Mouse (Mus musculus): ENCODE data around the gene Arl4a. TPM values are rescaled to one million over a fixed set of nuclear protein-coding genes. Genes with fewer than 3 reads are reported as not detected.

The Arl4a gene
- polyA plus RNA-seq, 2 experiments, result 39.5 to 91.3 TPM

DNA sequence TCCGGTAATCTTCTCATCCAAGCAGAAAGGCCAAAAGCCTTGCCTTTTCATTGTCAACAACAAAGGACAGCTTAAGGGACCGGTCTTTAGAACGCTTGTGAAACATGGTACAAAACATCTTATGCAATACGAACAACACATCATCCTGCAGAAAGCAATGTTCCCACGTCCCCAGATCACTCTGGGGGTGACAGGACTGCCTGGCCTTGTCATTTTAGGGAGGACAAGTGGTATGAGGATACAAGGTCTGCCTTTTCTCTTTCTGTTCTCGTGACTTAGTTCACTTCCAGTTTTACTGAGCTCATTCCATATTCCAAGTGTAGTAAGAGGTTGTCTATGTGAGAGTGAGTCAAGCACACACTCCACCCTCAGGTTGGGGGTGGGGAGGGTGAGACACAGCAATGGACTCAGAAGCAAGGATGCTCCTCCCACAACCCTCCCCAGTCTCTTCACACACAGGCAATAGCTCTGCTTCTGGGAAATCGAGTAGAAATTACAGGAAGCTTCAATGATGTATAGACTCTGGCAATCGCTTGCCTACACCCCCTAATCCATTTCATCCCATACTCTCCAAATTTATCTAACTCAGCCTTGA, 59.7 kb downstream of the Arl4a start:
- ATAC-seq (ENCODE audit: insufficient read depth) (0 out of 2 replicates have a peak, but pooled peaks have one; percentile 33), DNase-seq (ENCODE audit: low read depth in 3 of 3, low spot score in 3 of 3) (peak in 1 of 3 experiments; percentile 4)
- Histone ChIP-seq H3K27ac (no peak overlapping the region), H3K36me3 (replicated peaks; ENCODE audit: control insufficient read depth, insufficient read depth, low read depth) (no peaks in the 10 kb centered on the region), H3K4me1 (replicated peaks; ENCODE audit: control insufficient read depth in 2 of 2, insufficient read depth in 2 of 2, low read length in 1 of 2) (no peaks in the 10 kb centered on the region), H3K4me3 (ENCODE audit: insufficient read depth in 1 of 2, low read depth in 2 of 2, low read length in 2 of 2) (no peak overlapping the region), H3K4me2 (ENCODE audit: low read depth) (no peak overlapping the region), H3K9me3 (ENCODE audit: control insufficient read depth, low read length) (no peaks in the 10 kb centered on the region), H3K9ac (replicated peaks) (no peak overlapping the region), H3K27me3 (ENCODE audit: control insufficient read depth, insufficient read depth, low read length) (no peaks in the 10 kb centered on the region)
- 61% methylated on average over 8 of the region's 8 CpGs for WGBS (ENCODE audit: insufficient replicate concordance)
- TF ChIP-seq EP300 (IDR thresholded peaks at IDR 0.05; ENCODE audit: low read depth) (no peak), CTCF (IDR thresholded peaks at IDR 0.05; ENCODE audit: low read depth) (no peak)

DNA sequence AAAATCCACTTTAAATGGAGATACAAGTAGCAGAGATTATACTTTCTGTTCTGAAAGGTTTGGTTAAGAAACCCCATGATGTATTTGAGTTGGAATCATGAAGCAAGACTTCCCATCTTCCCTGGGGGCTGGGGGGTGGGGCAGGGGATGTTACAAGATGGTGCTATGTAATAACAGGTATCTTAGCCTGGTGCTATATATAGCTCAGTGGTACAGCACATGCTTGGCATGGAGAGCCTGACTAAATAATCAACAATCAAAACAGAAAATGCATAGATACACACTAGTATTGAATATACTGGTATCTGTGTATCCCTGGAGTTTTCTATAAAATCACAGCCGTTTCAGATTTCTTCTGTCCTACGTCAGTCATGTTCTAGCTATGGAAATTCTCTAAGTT, 61.4 kb downstream of the Arl4a start:
- H3K9me3 ChIP-seq (ENCODE audit: control insufficient read depth, low read length), result no peaks in the 10 kb centered on the region
- no peak for TF ChIP-seq EP300 (IDR thresholded peaks at IDR 0.05; ENCODE audit: low read depth)
- TF ChIP-seq CTCF (IDR thresholded peaks at IDR 0.05; ENCODE audit: low read depth), result no peak
- DNase-seq (ENCODE audit: low read depth in 3 of 3, low spot score in 3 of 3) (no peak), ATAC-seq (ENCODE audit: insufficient read depth) (no peak)
- WGBS (ENCODE audit: insufficient replicate concordance), result 71% methylated on average over 2 of the region's 2 CpGs
- H3K27me3 ChIP-seq (ENCODE audit: control insufficient read depth, insufficient read depth, low read length), result no peaks in the 10 kb centered on the region
- H3K4me3 ChIP-seq (ENCODE audit: insufficient read depth in 1 of 2, low read depth in 2 of 2, low read length in 2 of 2), result no peak overlapping the region
- no peak overlapping the region for H3K27ac ChIP-seq
- H3K4me1 ChIP-seq (replicated peaks; ENCODE audit: control insufficient read depth in 2 of 2, insufficient read depth in 2 of 2, low read length in 1 of 2), result no peaks in the 10 kb centered on the region
- H3K36me3 ChIP-seq (replicated peaks; ENCODE audit: control insufficient read depth, insufficient read depth, low read depth), result no peaks in the 10 kb centered on the region
- H3K9ac ChIP-seq (replicated peaks), result no peak overlapping the region
- H3K4me2 ChIP-seq (ENCODE audit: low read depth), result no peak overlapping the region

DNA sequence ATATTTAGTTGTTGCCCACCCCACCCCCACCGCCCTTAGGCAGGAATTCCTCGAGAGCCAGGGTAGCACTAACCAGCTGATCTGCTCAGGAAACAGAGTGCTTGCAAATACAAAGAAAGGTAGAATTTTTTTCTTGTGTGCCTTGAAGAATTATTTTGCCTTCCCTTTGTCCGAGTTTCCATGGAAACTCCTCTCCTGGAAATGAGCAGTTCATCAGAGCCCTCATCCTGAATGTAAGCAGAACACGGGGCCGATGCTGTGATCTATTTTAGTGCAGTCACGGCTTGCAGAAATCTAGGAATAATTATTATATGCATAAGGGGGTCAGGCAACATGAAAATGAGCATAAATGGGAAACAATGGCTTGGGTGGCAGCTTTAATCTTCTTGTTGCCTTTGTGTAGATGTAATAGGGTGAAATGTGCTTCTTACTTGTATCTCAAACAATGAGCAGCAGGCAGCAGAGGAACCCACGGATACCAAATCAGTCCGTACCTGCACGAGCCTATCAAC, 61.9 kb downstream of the Arl4a start:
- no peaks in the 10 kb centered on the region for H3K27me3 ChIP-seq (ENCODE audit: control insufficient read depth, insufficient read depth, low read length)
- H3K4me1 ChIP-seq (replicated peaks; ENCODE audit: control insufficient read depth in 2 of 2, insufficient read depth in 2 of 2, low read length in 1 of 2), result no peaks in the 10 kb centered on the region
- TF ChIP-seq EP300 (IDR thresholded peaks at IDR 0.05; ENCODE audit: low read depth), result no peak
- no peak for TF ChIP-seq CTCF (IDR thresholded peaks at IDR 0.05; ENCODE audit: low read depth)
- no peak overlapping the region for H3K27ac ChIP-seq
- ATAC-seq (ENCODE audit: insufficient read depth), result no peak
- no peak overlapping the region for H3K4me3 ChIP-seq (ENCODE audit: insufficient read depth in 1 of 2, low read depth in 2 of 2, low read length in 2 of 2)
- no peak for DNase-seq (ENCODE audit: low read depth in 3 of 3, low spot score in 3 of 3)
- H3K9ac ChIP-seq (replicated peaks), result no peak overlapping the region
- WGBS (ENCODE audit: insufficient replicate concordance), result 47% methylated on average over 9 of the region's 9 CpGs
- H3K36me3 ChIP-seq (replicated peaks; ENCODE audit: control insufficient read depth, insufficient read depth, low read depth), result no peaks in the 10 kb centered on the region
- H3K4me2 ChIP-seq (ENCODE audit: low read depth), result no peak overlapping the region
- no peaks in the 10 kb centered on the region for H3K9me3 ChIP-seq (ENCODE audit: control insufficient read depth, low read length)

DNA sequence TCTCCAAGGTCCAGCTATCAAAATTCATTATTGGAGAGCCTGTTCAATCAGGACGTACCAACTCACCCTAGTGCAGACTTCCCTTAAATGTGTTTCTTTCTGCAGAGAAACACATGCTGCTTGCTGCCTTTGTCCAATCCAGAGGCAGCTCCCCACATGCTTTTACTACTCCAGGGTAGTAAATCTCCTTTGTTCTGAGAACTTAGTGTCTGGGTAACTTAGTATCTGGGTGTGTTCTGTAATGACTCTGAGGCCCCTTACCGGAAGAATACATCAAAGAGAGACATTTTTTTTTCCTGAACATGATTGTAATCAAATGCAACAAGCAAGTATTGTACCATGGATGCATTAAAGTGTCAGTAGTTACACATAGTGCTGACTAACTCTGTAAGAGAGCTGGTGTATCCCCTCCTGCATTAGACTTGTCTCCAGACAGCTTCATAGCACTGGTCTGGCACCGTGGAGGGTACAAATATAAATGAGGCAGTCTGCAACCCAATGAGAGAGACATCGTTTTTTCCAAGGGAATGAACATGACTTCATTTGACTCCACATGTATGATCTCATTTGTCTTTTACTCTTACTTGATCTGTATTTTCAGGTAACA, 62.7 kb downstream of the Arl4a start:
- 51% methylated on average over 4 of the region's 4 CpGs for WGBS (ENCODE audit: insufficient replicate concordance)
- no peaks in the 10 kb centered on the region for H3K36me3 ChIP-seq (replicated peaks; ENCODE audit: control insufficient read depth, insufficient read depth, low read depth)
- H3K4me2 ChIP-seq (ENCODE audit: low read depth), result no peak overlapping the region
- no peak overlapping the region for H3K4me3 ChIP-seq (ENCODE audit: insufficient read depth in 1 of 2, low read depth in 2 of 2, low read length in 2 of 2)
- H3K9ac ChIP-seq (replicated peaks), result no peak overlapping the region
- DNase-seq (ENCODE audit: low read depth in 3 of 3, low spot score in 3 of 3), result no peak
- H3K27me3 ChIP-seq (ENCODE audit: control insufficient read depth, insufficient read depth, low read length), result no peaks in the 10 kb centered on the region
- no peaks in the 10 kb centered on the region for H3K4me1 ChIP-seq (replicated peaks; ENCODE audit: control insufficient read depth in 2 of 2, insufficient read depth in 2 of 2, low read length in 1 of 2)
- TF ChIP-seq CTCF (IDR thresholded peaks at IDR 0.05; ENCODE audit: low read depth) (no peak), EP300 (IDR thresholded peaks at IDR 0.05; ENCODE audit: low read depth) (no peak)
- no peaks in the 10 kb centered on the region for H3K9me3 ChIP-seq (ENCODE audit: control insufficient read depth, low read length)
- no peak overlapping the region for H3K27ac ChIP-seq
- no peak for ATAC-seq (ENCODE audit: insufficient read depth)

DNA sequence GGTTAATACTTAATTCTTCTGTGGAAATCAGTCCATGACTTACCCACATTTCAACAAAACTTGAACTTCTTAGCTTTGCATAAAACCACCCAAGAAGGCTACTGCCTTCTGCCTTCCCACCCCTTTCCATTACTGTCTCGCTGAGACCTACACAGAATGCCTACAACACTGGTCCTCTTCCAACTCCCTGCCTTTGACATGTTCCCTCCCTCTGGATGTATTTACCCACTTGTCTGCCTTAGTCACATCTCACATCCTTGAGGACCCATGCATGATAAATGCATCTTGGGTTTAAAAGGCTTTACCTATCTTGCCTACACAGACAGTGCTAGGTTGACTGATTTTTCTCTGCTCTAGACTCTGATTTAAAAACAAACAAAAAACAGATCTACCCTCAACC, 63.6 kb downstream of the Arl4a start:
- Histone ChIP-seq H3K4me2 (ENCODE audit: low read depth) (no peak overlapping the region), H3K27ac (no peak overlapping the region), H3K9ac (replicated peaks) (no peak overlapping the region), H3K27me3 (ENCODE audit: control insufficient read depth, insufficient read depth, low read length) (no peaks in the 10 kb centered on the region), H3K9me3 (ENCODE audit: control insufficient read depth, low read length) (no peaks in the 10 kb centered on the region), H3K4me1 (replicated peaks; ENCODE audit: control insufficient read depth in 2 of 2, insufficient read depth in 2 of 2, low read length in 1 of 2) (no peaks in the 10 kb centered on the region), H3K4me3 (ENCODE audit: insufficient read depth in 1 of 2, low read depth in 2 of 2, low read length in 2 of 2) (no peak overlapping the region), H3K36me3 (replicated peaks; ENCODE audit: control insufficient read depth, insufficient read depth, low read depth) (no peaks in the 10 kb centered on the region)
- ATAC-seq (ENCODE audit: insufficient read depth) (no peak), DNase-seq (ENCODE audit: low read depth in 3 of 3, low spot score in 3 of 3) (no peak)
- 71% methylated on average over 1 of the region's 1 CpGs for WGBS (ENCODE audit: insufficient replicate concordance)
- TF ChIP-seq EP300 (IDR thresholded peaks at IDR 0.05; ENCODE audit: low read depth), result no peak
- TF ChIP-seq CTCF (IDR thresholded peaks at IDR 0.05; ENCODE audit: low read depth), result no peak

Measured in liver, embryonic 14.5 days (tissue).